Mouse (Mus musculus) intestine, embryonic 16.5 days (tissue): ENCODE measurements around the gene Prkcd. TPM values are rescaled to one million over a fixed set of nuclear protein-coding genes. Genes with fewer than 3 reads are reported as not detected.

Source experiments
- ATAC-seq: fragments of 200-750 bp; cut with Nextera tagmentation; 2 replicates; pipeline ENCODE4 v1.8.0; 2017; ENCODE audit warnings: moderate TSS enrichment, moderate library complexity
- H3K27ac ChIP-seq: fragments of 300-500 bp; sonication (generic); 2 replicates; pipeline ENCODE4 v1.5.1; 2014; ENCODE audit warnings: mild to moderate bottlenecking, low read length
- H3K27me3 ChIP-seq: fragments of 300-500 bp; sonication (generic); replicated peaks from 2 replicates; pipeline ENCODE4 v1.6.1; 2014; ENCODE audit warnings: low read length, control low read depth, mixed read lengths; ENCODE audit not compliant: control insufficient read depth, insufficient read depth
- H3K36me3 ChIP-seq: fragments of 300-500 bp; sonication (generic); 2 replicates; pipeline ENCODE4 v1.6.1; 2014; ENCODE audit warnings: low read length, control low read depth; ENCODE audit not compliant: control insufficient read depth, insufficient read depth
- H3K4me1 ChIP-seq: fragments of 300-500 bp; sonication (generic); 2 replicates; pipeline ENCODE4 v1.6.1; 2014; ENCODE audit warnings: low read length, control low read depth, mixed read lengths; ENCODE audit not compliant: control insufficient read depth, insufficient read depth
- H3K4me2 ChIP-seq: fragments of 300-500 bp; sonication (generic); 2 replicates; pipeline ENCODE4 v1.6.1; 2014; ENCODE audit warnings: low read depth, low read length, control low read depth
- H3K4me3 ChIP-seq: fragments of 300-500 bp; sonication (generic); 2 replicates; pipeline ENCODE4 v1.5.1; 2014; ENCODE audit warnings: mild to moderate bottlenecking, low read length
- H3K9ac ChIP-seq: fragments of 300-500 bp; sonication (generic); 2 replicates; pipeline ENCODE4 v1.6.1; 2014; ENCODE audit warnings: low read depth, low read length
- H3K9me3 ChIP-seq: fragments of 300-500 bp; sonication (generic); 2 replicates; pipeline ENCODE4 v1.6.1; 2016; ENCODE audit warnings: low read length, control low read depth; ENCODE audit not compliant: control insufficient read depth
- WGBS: fragments of 180-500 bp; shearing (Covaris S2); extraction: QIAGEN DNeasy Blood & Tissue Kit; methylation state at CpG from one replicate; pipeline ENCODE4 v1.1.7; 2014; 5-methylcytosine and 5-hydroxymethylcytosine counted together
- microRNA-seq: library from miRNA; unstranded; fragments of <30 nt; microRNA quantifications from one replicate; pipeline ENCODE4, GENCODE M21; 2016
- polyA plus RNA-seq: library from polyadenylated mRNA; unstranded; fragments of >200 nt; fragmentation: Nextera tagmentation; extraction: Ambion mirVana; gene quantifications from 2 replicates; pipeline ENCODE4 v1.2.1, GENCODE M21; 2015

Gene Prkcd
- polyA plus RNA-seq, 1 experiment from 2014 or later: 52.1 TPM

- Histone ChIP-seq H3K4me2 (peak overlapping the region; percentile 78), H3K9me3 (no peaks in the 10 kb centered on the region), H3K27ac (peak overlapping the region; percentile 95), H3K27me3 (no peaks in the 10 kb centered on the region), H3K9ac (peak overlapping the region; percentile 93), H3K36me3 (no peaks in the 10 kb centered on the region), H3K4me1 (peaks cover 21% of the 10 kb centered on the region), H3K4me3 (peak overlapping the region; percentile 72)
- WGBS: under 1% methylated on average over 69 of the region's 69 CpGs
- peak; percentile 94 for ATAC-seq
Measured at GRCm38 (mm10) chr14:30548965-30549776, 76.8 kb downstream of the Prkcd start.

GRCm38 (mm10) chr14:30548131-30548720 lies 77.8 kb downstream of the Prkcd start, which contains the start of gene Tkt:
Gene Tkt (plus strand): TSS chr14:30548359.
- Histone ChIP-seq H3K36me3 (no peaks in the 10 kb centered on the region), H3K9ac (peak within 1 kb of the TSS; percentile 93), H3K27ac (peak within 1 kb of the TSS; percentile 95), H3K4me2 (peak within 1 kb of the TSS; percentile 78), H3K4me1 (peaks cover 18% of the 10 kb centered on the region), H3K27me3 (no peaks in the 10 kb centered on the region), H3K4me3 (peak within 1 kb of the TSS; percentile 72), H3K9me3 (no peaks in the 10 kb centered on the region)
- WGBS: 34% methylated on average over 8 of the region's 8 CpGs
- peak; percentile 37 for ATAC-seq

Small RNA genes within 50 kb of the gene (microRNA-seq; reads per million reads assigned to microRNA genes)
- gene Mir3076: 5.0 reads per million, percentile 15 among the genes with 10 or more reads in this experiment

Other genes starting within 250 kb of the Prkcd start
- gene Dcp1a, start 146.7 kb downstream of the Prkcd start, polyA plus RNA-seq: 17.7 and 18.6 TPM in 2 replicates
- 2.0 and 2.6 TPM in 2 replicates for gene Cacna1d, start 134.8 kb downstream of the Prkcd start, polyA plus RNA-seq
- gene Tkt, start 77.9 kb downstream of the Prkcd start, polyA plus RNA-seq: 393 and 411 TPM in 2 replicates
- gene Rft1, start 28.1 kb upstream of the Prkcd start, polyA plus RNA-seq: 13.3 and 14.7 TPM in 2 replicates
- 9.7 and 11.1 TPM in 2 replicates for gene Sfmbt1, start 88.6 kb upstream of the Prkcd start, polyA plus RNA-seq
- gene Tmem110, start 199.4 kb upstream of the Prkcd start, polyA plus RNA-seq: 18.6 and 20.6 TPM in 2 replicates